Mouse (Mus musculus) layer of hippocampus, postnatal 10 days (tissue): ENCODE data around the gene Gm12216. TPM values are rescaled to one million over a fixed set of nuclear protein-coding genes. Genes with fewer than 3 reads are reported as not detected.

ENCODE experiments used
- DNase-seq, 2 experiments: peaks; one replicate each; pipeline ENCODE4 v3.0.0; 2021; ENCODE audit warnings: low spot score in 2 of 2
- total RNA-seq, 2 experiments: library from RNA; stranded (reverse); gene quantifications; 2 replicates each; pipeline ENCODE4 v1.2.3; 2021

The Gm12216 gene
- total RNA-seq, 2 experiments from 2014 or later = 1.4 to 3.6 TPM

GRCm38 (mm10) chr11:53796409-53797151, 62.5 kb downstream of the Gm12216 start:
- peak; percentile 40 to 50 for DNase-seq

GRCm38 (mm10) chr11:53795813-53796212, 63.2 kb downstream of the Gm12216 start:
- no peak for DNase-seq

GRCm38 (mm10) chr11:53794671-53795557, 64.1 kb downstream of the Gm12216 start:
- no peak for DNase-seq

GRCm38 (mm10) chr11:53794015-53794414, 65.0 kb downstream of the Gm12216 start:
- DNase-seq = no peak

GRCm38 (mm10) chr11:53792986-53793385, 66.1 kb downstream of the Gm12216 start:
- DNase-seq = peak; percentile 40 to 47

- DNase-seq = no peak
These were observed 69.8 kb downstream of the Gm12216 start for GRCm38 (mm10) chr11:53789277-53789676.

GRCm38 (mm10) chr11:53788196-53788595, 70.9 kb downstream of the Gm12216 start:
- DNase-seq = no peak

- DNase-seq = no peak
These were observed 72.7 kb downstream of the Gm12216 start for GRCm38 (mm10) chr11:53786058-53787031.

GRCm38 (mm10) chr11:53785311-53785936, 73.6 kb downstream of the Gm12216 start:
- no peak for DNase-seq

GRCm38 (mm10) chr11:53783288-53783687, 75.8 kb downstream of the Gm12216 start:
- no peak for DNase-seq

- no peak for DNase-seq
These were observed 77.1 kb downstream of the Gm12216 start for GRCm38 (mm10) chr11:53781964-53782363.

- no peak for DNase-seq
These were observed 77.8 kb downstream of the Gm12216 start for GRCm38 (mm10) chr11:53781201-53781775.

- DNase-seq = no peak
These were observed 78.8 kb downstream of the Gm12216 start for GRCm38 (mm10) chr11:53780262-53780661.

- no peak for DNase-seq
These were observed 79.2 kb downstream of the Gm12216 start for GRCm38 (mm10) chr11:53779808-53780207.

- DNase-seq = no peak
These were observed 80.6 kb downstream of the Gm12216 start for GRCm38 (mm10) chr11:53778455-53778854.

GRCm38 (mm10) chr11:53777736-53778135, 81.3 kb downstream of the Gm12216 start:
- DNase-seq = no peak

GRCm38 (mm10) chr11:53774659-53775255, 84.3 kb downstream of the Gm12216 start:
- DNase-seq = no peak

GRCm38 (mm10) chr11:53773641-53774360, 85.3 kb downstream of the Gm12216 start:
- DNase-seq = no peak

- DNase-seq = no peak
These were observed 86.0 kb downstream of the Gm12216 start, which contains the start of gene Gm17334 for GRCm38 (mm10) chr11:53773087-53773486. Gm17334 (minus strand) TSS chr11:53773187.
